Mouse (Mus musculus): ENCODE results near the gene Gm11541.
A peak's percentile ranks its signal among the peaks of the same experiment; 100 is the strongest.
"Not testable (repeated sequence)": the region's sequence is repeated elsewhere in the genome, so short reads cannot be mapped to it uniquely, and the experiment has no call there.

Gm11541 gene

GRCm38 (mm10) chr11:94697140-94697539 is 7.2 kb downstream of the Gm11541 start:
- no peak for DNase-seq (ENCODE audit: low read depth, low spot score)

- DNase-seq (ENCODE audit: low read depth, low spot score), result no peak
These were observed 8.8 kb downstream of the Gm11541 start for GRCm38 (mm10) chr11:94695508-94695907.

- DNase-seq (ENCODE audit: low read depth, low spot score), result not testable (repeated sequence)
These were observed 11.8 kb downstream of the Gm11541 start for GRCm38 (mm10) chr11:94692502-94692901.

- no peak for DNase-seq (ENCODE audit: low read depth, low spot score)
These were observed 17.1 kb downstream of the Gm11541 start for GRCm38 (mm10) chr11:94687178-94687577.

GRCm38 (mm10) chr11:94682427-94682826 is 21.9 kb downstream of the Gm11541 start:
- DNase-seq (ENCODE audit: low read depth, low spot score), result no peak

- no peak for DNase-seq (ENCODE audit: low read depth, low spot score)
These were observed 22.7 kb downstream of the Gm11541 start for GRCm38 (mm10) chr11:94681640-94682039.

GRCm38 (mm10) chr11:94680639-94681038 is 23.7 kb downstream of the Gm11541 start:
- DNase-seq (ENCODE audit: low read depth, low spot score), result no peak

- DNase-seq (ENCODE audit: low read depth, low spot score), result no peak
These were observed 26.6 kb downstream of the Gm11541 start for GRCm38 (mm10) chr11:94677607-94678145.

- DNase-seq (ENCODE audit: low read depth, low spot score), result peak; percentile 67
These were observed 27.3 kb downstream of the Gm11541 start, which contains the start of gene Xylt2 for GRCm38 (mm10) chr11:94676754-94677606. Gene Xylt2 (minus strand): TSS chr11:94677515.

- DNase-seq (ENCODE audit: low read depth, low spot score), result no peak
These were observed 28.0 kb downstream of the Gm11541 start for GRCm38 (mm10) chr11:94676308-94676707.

- DNase-seq (ENCODE audit: low read depth, low spot score), result no peak
These were observed 28.9 kb downstream of the Gm11541 start for GRCm38 (mm10) chr11:94675446-94675845.

- DNase-seq (ENCODE audit: low read depth, low spot score), result peak; percentile 35
These were observed 29.3 kb downstream of the Gm11541 start for GRCm38 (mm10) chr11:94674984-94675383.

GRCm38 (mm10) chr11:94665281-94665680 is 39.0 kb downstream of the Gm11541 start:
- no peak for DNase-seq (ENCODE audit: low read depth, low spot score)

- DNase-seq (ENCODE audit: low read depth, low spot score), result no peak
These were observed 43.0 kb downstream of the Gm11541 start for GRCm38 (mm10) chr11:94661344-94661743.

GRCm38 (mm10) chr11:94653663-94654436 is 50.4 kb downstream of the Gm11541 start, which contains the start of the genes Mrpl27 and Eme1:
Gene Mrpl27 (plus strand): TSS chr11:94653767.
Gene Eme1 (minus strand): TSS chr11:94653964.
- DNase-seq (ENCODE audit: low read depth, low spot score), result peak; percentile 68

- DNase-seq (ENCODE audit: low read depth, low spot score), result no peak
These were observed 51.3 kb downstream of the Gm11541 start for GRCm38 (mm10) chr11:94652973-94653372.

- DNase-seq (ENCODE audit: low read depth, low spot score), result not testable (repeated sequence)
These were observed 53.1 kb downstream of the Gm11541 start for GRCm38 (mm10) chr11:94651241-94651640.

GRCm38 (mm10) chr11:94646457-94646856 is 57.8 kb downstream of the Gm11541 start:
- DNase-seq (ENCODE audit: low read depth, low spot score), result no peak

Data from telencephalon, adult 2 months (tissue).